Mouse (Mus musculus): ENCODE data around the gene Tgfbr3l. TPM values are rescaled to one million over a fixed set of nuclear protein-coding genes. Genes with fewer than 3 reads are reported as not detected.
"Not testable (repeated sequence)": the region's sequence is repeated elsewhere in the genome, so short reads cannot be mapped to it uniquely, and the experiment has no call there.

The Tgfbr3l gene
- polyA plus RNA-seq, 1 experiment from 2014 or later, result 2.3 TPM

- Histone ChIP-seq H3K36me3 (replicated peaks; ENCODE audit: insufficient read depth, low read length) (peaks cover 7% of the 10 kb centered on the region), H3K4me1 (ENCODE audit: insufficient read depth) (peaks cover 24% of the 10 kb centered on the region), H3K9ac (replicated peaks) (no peak overlapping the region), H3K9me3 (ENCODE audit: low read length) (no peaks in the 10 kb centered on the region), H3K4me3 (ENCODE audit: low read depth, low read length) (peak overlapping the region; percentile 93), H3K27me3 (ENCODE audit: insufficient read depth, low read length) (no peaks in the 10 kb centered on the region), H3K4me2 (ENCODE audit: low read depth, low read length) (peak overlapping the region; percentile 85), H3K27ac (ENCODE audit: low read depth) (no peak overlapping the region)
- no peak for ATAC-seq
- DNase-seq, result peak; percentile 43
- TF ChIP-seq EP300 (IDR thresholded peaks at IDR 0.05; ENCODE audit: low read depth) (no peak), CTCF (IDR thresholded peaks at IDR 0.05; ENCODE audit: low read depth) (peak; percentile 53)
- WGBS (ENCODE audit: insufficient replicate concordance), result 63% methylated on average over 6 of the region's 6 CpGs
Measured at GRCm38 (mm10) chr8:4254001-4254400, 6.0 kb downstream of the Tgfbr3l start.

- H3K27ac ChIP-seq (ENCODE audit: low read depth); H3K4me2 ChIP-seq (ENCODE audit: low read depth, low read length); H3K9ac ChIP-seq (replicated peaks); H3K27me3 ChIP-seq (ENCODE audit: insufficient read depth, low read length); DNase-seq; ATAC-seq; H3K4me3 ChIP-seq (ENCODE audit: low read depth, low read length); H3K9me3 ChIP-seq (ENCODE audit: low read length): not testable (repeated sequence)
- Histone ChIP-seq H3K36me3 (replicated peaks; ENCODE audit: insufficient read depth, low read length) (peaks cover 13% of the 10 kb centered on the region), H3K4me1 (ENCODE audit: insufficient read depth) (peaks cover 29% of the 10 kb centered on the region)
- 77% methylated on average over 7 of the region's 7 CpGs for WGBS (ENCODE audit: insufficient replicate concordance)
Measured at GRCm38 (mm10) chr8:4255471-4255870, 7.5 kb downstream of the Tgfbr3l start.

- Histone ChIP-seq H3K9ac (replicated peaks) (no peak overlapping the region), H3K4me1 (ENCODE audit: insufficient read depth) (peaks cover 29% of the 10 kb centered on the region), H3K27ac (ENCODE audit: low read depth) (no peak overlapping the region), H3K9me3 (ENCODE audit: low read length) (no peaks in the 10 kb centered on the region), H3K36me3 (replicated peaks; ENCODE audit: insufficient read depth, low read length) (peaks cover 26% of the 10 kb centered on the region), H3K4me2 (ENCODE audit: low read depth, low read length) (no peak overlapping the region), H3K4me3 (ENCODE audit: low read depth, low read length) (no peak overlapping the region), H3K27me3 (ENCODE audit: insufficient read depth, low read length) (no peaks in the 10 kb centered on the region)
- DNase-seq, result no peak
- 78% methylated on average over 4 of the region's 4 CpGs for WGBS (ENCODE audit: insufficient replicate concordance)
- TF ChIP-seq CTCF (IDR thresholded peaks at IDR 0.05; ENCODE audit: low read depth) (no peak), EP300 (IDR thresholded peaks at IDR 0.05; ENCODE audit: low read depth) (no peak)
- ATAC-seq, result no peak
Measured at GRCm38 (mm10) chr8:4256911-4257310, 8.9 kb downstream of the Tgfbr3l start.

- Histone ChIP-seq H3K4me2 (ENCODE audit: low read depth, low read length) (no peak overlapping the region), H3K9ac (replicated peaks) (no peak overlapping the region), H3K36me3 (replicated peaks; ENCODE audit: insufficient read depth, low read length) (peaks cover 30% of the 10 kb centered on the region), H3K27me3 (ENCODE audit: insufficient read depth, low read length) (no peaks in the 10 kb centered on the region), H3K4me1 (ENCODE audit: insufficient read depth) (peaks cover 27% of the 10 kb centered on the region), H3K9me3 (ENCODE audit: low read length) (no peaks in the 10 kb centered on the region), H3K27ac (ENCODE audit: low read depth) (no peak overlapping the region), H3K4me3 (ENCODE audit: low read depth, low read length) (no peak overlapping the region)
- ATAC-seq (no peak), DNase-seq (no peak)
- TF ChIP-seq EP300 (IDR thresholded peaks at IDR 0.05; ENCODE audit: low read depth) (no peak), CTCF (IDR thresholded peaks at IDR 0.05; ENCODE audit: low read depth) (no peak)
- 83% methylated on average over 4 of the region's 4 CpGs for WGBS (ENCODE audit: insufficient replicate concordance)
Measured at GRCm38 (mm10) chr8:4257350-4257749, 9.3 kb downstream of the Tgfbr3l start.

GRCm38 (mm10) chr8:4258233-4258632, 10.2 kb downstream of the Tgfbr3l start:
- 7% methylated on average over 34 of the region's 35 CpGs for WGBS (ENCODE audit: insufficient replicate concordance)
- Histone ChIP-seq H3K4me3 (ENCODE audit: low read depth, low read length) (peak overlapping the region; percentile 61), H3K27me3 (ENCODE audit: insufficient read depth, low read length) (no peaks in the 10 kb centered on the region), H3K9me3 (ENCODE audit: low read length) (no peaks in the 10 kb centered on the region), H3K4me2 (ENCODE audit: low read depth, low read length) (peak overlapping the region; percentile 100), H3K27ac (ENCODE audit: low read depth) (no peak overlapping the region), H3K4me1 (ENCODE audit: insufficient read depth) (peaks cover 23% of the 10 kb centered on the region), H3K9ac (replicated peaks) (peak overlapping the region; percentile 62), H3K36me3 (replicated peaks; ENCODE audit: insufficient read depth, low read length) (peaks cover 33% of the 10 kb centered on the region)
- DNase-seq (peak; percentile 85), ATAC-seq (peak; percentile 57)
- TF ChIP-seq CTCF (IDR thresholded peaks at IDR 0.05; ENCODE audit: low read depth), result peak; percentile 94
- no peak for TF ChIP-seq EP300 (IDR thresholded peaks at IDR 0.05; ENCODE audit: low read depth)

- Histone ChIP-seq H3K27ac (ENCODE audit: low read depth) (no peak overlapping the region), H3K9me3 (ENCODE audit: low read length) (no peaks in the 10 kb centered on the region), H3K4me1 (ENCODE audit: insufficient read depth) (peaks cover 22% of the 10 kb centered on the region), H3K9ac (replicated peaks) (peak overlapping the region; percentile 62), H3K4me2 (ENCODE audit: low read depth, low read length) (peak overlapping the region; percentile 100), H3K27me3 (ENCODE audit: insufficient read depth, low read length) (no peaks in the 10 kb centered on the region), H3K36me3 (replicated peaks; ENCODE audit: insufficient read depth, low read length) (peaks cover 36% of the 10 kb centered on the region), H3K4me3 (ENCODE audit: low read depth, low read length) (peak overlapping the region; percentile 61)
- ATAC-seq (peak; percentile 66), DNase-seq (no peak)
- TF ChIP-seq CTCF (IDR thresholded peaks at IDR 0.05; ENCODE audit: low read depth) (no peak), EP300 (IDR thresholded peaks at IDR 0.05; ENCODE audit: low read depth) (no peak)
- 1% methylated on average over 24 of the region's 32 CpGs for WGBS (ENCODE audit: insufficient replicate concordance)
Measured at GRCm38 (mm10) chr8:4258678-4259077, 10.7 kb downstream of the Tgfbr3l start.

Data from liver, postnatal 0 days (tissue).